Mouse (Mus musculus): Measurements from ENCODE around the gene Cby3. TPM values are rescaled to one million over a fixed set of nuclear protein-coding genes. Genes with fewer than 3 reads are reported as not detected.
A peak's percentile ranks its signal among the peaks of the same experiment; 100 is the strongest.

Cby3 gene
- polyA plus RNA-seq, 1 experiment from 2014 or later, result 0.24 TPM

MicroRNAs within 50 kb of the gene (microRNA counts, 519-probe panel; counts per million panel counts)
- 2,379 counts per million, percentile 53 among the panel's probes with 10 or more counts for microRNA mmu-miR-804

Small RNA genes lying within 50 kb of the gene (microRNA-seq; reads per million reads assigned to microRNA genes)
- gene Mir804 (ENCODE audit: borderline number of aligned reads), result not detected

Other genes starting within 250 kb of the Cby3 start
- 46.6 TPM in 2 replicates for gene Tbc1d9b, start 223.1 kb upstream of the Cby3 start, polyA plus RNA-seq (2015; fragmentation: Nextera tagmentation; extraction: Ambion mirVana)
- gene Mrnip, start 180.0 kb upstream of the Cby3 start, polyA plus RNA-seq (2015; fragmentation: Nextera tagmentation; extraction: Ambion mirVana), result 19.3 and 19.7 TPM in 2 replicates
- gene Sqstm1, start 143.6 kb upstream of the Cby3 start, polyA plus RNA-seq (2015; fragmentation: Nextera tagmentation; extraction: Ambion mirVana), result 272 TPM in 2 replicates
- 26.7 and 32.1 TPM in 2 replicates for gene Mgat4b, start 143.6 kb upstream of the Cby3 start, polyA plus RNA-seq (2015; fragmentation: Nextera tagmentation; extraction: Ambion mirVana)
- 2.5 and 4.0 TPM in 2 replicates for gene Ltc4s, start 115.8 kb upstream of the Cby3 start, polyA plus RNA-seq (2015; fragmentation: Nextera tagmentation; extraction: Ambion mirVana)
- gene Maml1, start 62.2 kb upstream of the Cby3 start, polyA plus RNA-seq (2015; fragmentation: Nextera tagmentation; extraction: Ambion mirVana), result 5.8 and 6.9 TPM in 2 replicates
- gene Canx, start 28.8 kb upstream of the Cby3 start, polyA plus RNA-seq (2015; fragmentation: Nextera tagmentation; extraction: Ambion mirVana), result 284 and 286 TPM in 2 replicates
- 400 and 410 TPM in 2 replicates for gene Hnrnph1, start 22.5 kb downstream of the Cby3 start, polyA plus RNA-seq (2015; fragmentation: Nextera tagmentation; extraction: Ambion mirVana)
- 27.0 and 28.3 TPM in 2 replicates for gene Rufy1, start 76.7 kb downstream of the Cby3 start, polyA plus RNA-seq (2015; fragmentation: Nextera tagmentation; extraction: Ambion mirVana)
- gene Adamts2, start 247.6 kb downstream of the Cby3 start, polyA plus RNA-seq (2015; fragmentation: Nextera tagmentation; extraction: Ambion mirVana), result 24.6 and 26.6 TPM in 2 replicates